Mouse (Mus musculus): ENCODE data around the gene Atp5d. TPM values are rescaled to one million over a fixed set of nuclear protein-coding genes. Genes with fewer than 3 reads are reported as not detected.

Gene Atp5d
- polyA plus RNA-seq, 2 experiments from 2014 or later: 338 to 428 TPM

GRCm38 (mm10) chr10:80141786-80142529 is 3.5 kb downstream of the Atp5d start:
- ATAC-seq: peak; percentile 58

DNA sequence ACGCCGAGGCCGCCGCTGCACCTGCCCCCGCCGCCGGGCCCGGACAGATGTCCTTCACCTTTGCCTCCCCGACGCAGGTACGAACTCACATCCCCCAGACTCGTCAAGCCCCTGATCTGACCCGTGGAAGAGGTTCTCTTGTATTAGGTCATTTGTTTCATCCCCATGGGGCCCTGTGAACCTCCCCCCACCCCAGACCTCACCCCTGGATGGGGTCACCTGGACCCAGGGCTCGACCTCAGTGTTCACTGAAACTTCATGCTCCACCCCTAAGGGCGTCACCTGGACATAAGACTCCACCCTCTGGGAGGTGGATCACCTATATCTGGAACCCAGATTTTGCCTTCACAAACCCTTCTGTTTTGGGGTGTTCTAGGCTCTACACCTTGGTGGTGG is 4.1 kb downstream of the Atp5d start:
- ATAC-seq: no peak

DNA sequence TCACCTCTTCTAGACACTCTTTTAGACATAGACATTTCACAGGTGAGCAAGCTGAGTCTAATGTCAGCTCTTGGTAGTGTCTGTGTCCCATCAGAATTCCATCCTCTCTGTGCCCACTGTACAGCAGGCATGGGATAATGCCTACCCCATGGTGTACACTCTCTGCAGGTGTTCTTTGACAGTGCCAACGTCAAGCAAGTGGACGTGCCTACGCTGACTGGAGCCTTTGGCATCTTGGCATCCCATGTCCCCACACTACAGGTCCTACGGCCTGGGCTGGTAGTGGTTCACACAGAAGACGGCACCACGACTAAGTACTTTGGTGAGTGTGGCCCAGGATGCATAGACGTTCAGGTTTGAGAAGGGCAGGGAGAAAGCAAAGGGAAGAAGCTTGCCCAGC is 5.2 kb downstream of the Atp5d start:
- no peak for ATAC-seq

DNA sequence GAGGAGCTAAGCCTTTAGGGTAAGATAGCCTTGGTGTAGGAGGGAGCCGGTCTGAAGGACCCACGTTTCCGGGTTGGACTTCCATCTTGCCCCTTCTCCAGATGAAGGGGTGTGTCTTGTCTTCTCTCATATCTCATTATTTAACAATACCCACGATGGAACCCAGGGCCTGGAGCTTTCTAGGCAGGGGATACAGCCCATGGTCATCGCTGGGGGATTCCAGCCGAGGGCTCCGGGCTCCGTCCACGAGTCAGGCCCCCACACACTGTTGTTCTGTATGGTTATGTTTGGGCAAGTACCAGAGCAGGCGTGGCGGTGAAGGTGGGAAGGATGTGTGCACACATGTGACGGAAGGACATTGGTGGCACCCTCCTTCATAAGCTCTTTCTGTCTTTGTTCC is 5.7 kb downstream of the Atp5d start:
- ATAC-seq: no peak

DNA sequence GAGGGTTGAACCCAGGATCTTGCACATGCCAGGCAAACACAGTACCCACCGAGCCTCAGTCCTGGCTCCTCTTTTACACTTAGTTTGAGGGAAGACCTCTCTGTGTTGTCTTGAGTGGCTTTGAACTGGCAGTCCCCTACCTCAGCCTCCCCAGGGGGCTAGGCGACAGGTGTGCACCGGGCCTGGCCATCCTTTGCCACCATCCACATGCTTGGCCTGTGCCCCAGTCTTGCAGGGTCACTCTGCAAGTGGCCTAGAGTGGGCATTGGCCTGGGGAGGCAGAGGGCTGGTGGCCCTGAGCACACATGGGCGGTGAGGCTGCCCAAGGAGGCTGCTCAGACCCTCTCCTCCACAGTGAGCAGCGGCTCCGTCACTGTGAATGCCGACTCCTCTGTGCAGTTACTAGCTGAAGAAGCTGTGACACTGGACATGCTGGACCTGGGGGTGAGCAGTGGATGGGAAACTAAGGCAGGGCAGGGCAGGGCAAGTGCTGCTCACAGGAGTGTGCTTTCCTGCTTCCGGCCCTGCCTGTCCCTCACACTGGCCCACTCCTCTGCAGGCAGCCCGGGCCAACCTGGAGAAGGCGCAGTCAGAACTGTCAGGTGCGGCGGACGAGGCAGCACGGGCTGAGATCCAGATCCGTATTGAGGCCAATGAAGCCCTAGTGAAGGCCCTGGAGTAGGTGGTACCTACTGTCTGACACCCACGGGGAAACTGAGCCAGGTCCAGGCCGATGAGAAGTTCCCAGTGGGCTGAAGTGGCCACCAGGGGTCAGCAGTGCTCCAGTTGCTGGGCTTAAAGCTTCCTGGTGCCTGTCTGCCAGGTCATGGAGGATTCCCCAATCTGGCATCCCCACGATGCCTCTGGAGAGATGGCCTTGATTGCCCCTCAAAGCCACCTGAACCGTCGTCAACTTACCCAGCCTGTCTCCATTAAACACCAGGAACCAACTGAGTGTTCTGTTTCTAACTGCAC is 6.7 kb downstream of the Atp5d start:
- no peak for ATAC-seq

- no peak for ATAC-seq
Observed at GRCm38 (mm10) chr10:80145896-80146295, 7.5 kb downstream of the Atp5d start.

GRCm38 (mm10) chr10:80146568-80147011 is 8.2 kb downstream of the Atp5d start:
- ATAC-seq: no peak

DNA sequence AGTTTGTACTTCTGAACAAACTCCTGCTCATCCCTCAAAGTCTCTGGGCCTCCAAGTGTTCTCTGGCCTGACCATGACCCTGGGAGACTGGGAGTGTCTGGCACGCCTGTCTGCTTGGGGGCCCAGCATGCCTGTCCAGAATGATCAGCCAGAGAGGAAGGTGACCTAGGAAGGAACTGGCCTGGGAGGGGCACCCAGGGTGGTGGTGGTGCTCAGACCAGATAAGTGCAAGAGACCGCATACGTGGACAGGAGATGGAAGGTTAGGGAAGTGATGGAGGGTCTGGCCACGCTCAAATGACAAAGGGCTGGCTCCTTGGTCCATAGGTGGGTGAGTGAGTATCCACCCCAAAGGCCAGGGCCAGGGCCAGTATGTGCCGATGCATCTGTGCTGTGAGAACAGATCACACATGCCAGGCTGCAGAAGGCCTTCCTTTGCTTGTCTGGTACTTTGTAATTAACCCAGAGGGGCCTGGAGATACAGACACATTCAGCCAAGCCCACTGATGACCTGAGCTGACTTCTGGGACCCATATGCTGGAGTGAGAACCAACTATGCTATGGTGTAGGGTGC is 8.8 kb downstream of the Atp5d start:
- ATAC-seq: no peak

DNA sequence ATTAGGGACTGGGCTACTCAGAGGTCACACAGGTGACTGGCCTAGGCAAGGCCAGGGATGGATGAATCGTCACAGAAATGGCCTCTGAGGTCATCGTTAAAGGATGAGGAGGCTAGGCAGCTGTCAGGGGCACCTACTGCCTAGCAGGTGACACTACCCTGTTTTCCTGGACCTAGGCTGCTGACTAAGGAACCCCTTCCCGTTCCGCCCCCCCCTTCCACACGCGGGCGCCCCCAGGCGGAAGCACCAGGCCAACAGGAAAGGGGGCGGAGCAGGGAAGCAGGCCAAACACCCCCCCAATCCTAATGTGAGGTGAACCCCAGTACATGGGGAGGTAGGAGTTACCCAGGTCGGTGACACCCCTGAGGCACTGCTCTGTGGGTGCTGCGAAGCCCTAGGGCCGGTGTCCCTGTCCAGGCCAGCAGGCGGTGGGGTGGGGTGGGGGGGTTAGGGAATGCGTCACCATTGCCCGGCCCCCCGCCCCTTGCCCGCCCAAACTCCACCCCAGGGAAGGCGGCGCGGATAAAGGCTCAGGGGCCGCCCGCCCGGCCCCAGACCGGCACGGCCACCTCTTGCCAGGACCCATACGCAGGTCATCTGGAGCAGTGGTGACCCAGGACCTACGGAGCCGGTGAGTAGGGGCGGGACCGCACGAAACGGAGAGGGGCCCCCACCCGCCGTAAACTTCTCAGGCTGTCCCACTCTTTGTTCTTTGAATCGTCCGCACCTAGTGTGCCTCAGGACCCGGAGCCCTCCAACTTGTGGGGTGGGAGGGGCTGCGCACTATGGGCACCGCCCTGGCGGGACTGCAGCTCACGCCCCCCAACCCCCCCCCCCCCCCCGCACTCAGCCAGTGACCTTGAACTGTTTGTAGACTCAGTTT is 9.5 kb downstream of the Atp5d start, which contains the start of gene Midn:
Gene Midn, plus strand, starts transcription at position 554 of the 883 bp plus-strand sequence.
- ATAC-seq: no peak

DNA sequence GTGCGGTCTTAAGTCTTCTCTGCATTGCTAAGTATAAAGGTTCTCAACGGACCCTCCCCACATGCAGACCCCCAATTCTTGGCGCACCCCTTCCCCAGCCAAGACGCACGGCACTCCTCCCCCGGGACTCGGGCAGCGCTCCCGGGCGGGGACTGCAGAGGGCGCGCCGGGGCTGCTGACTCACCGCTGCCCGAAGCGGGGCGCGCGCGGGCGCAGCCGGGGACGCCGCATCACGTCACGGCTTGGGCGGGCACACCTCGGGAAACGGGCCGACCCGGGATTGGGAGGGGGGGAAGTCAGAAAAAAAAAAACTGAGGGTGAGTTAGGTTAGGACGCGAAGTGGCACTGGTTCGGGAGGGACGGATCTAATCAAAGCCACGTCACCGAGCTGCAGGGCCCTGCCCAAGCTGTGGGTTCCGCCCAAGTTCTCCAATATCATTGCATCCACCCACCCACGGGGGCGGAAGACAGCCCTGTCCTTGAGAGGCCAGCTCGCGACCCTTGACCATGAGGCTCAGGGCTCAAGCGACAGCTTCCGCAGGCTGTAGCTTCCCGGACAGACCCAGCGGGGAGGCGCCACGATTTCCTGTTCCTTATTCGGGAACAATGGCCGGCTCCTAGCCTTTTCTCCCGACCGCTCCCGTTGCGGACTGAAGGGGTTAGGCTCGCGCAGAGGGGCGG is 10.3 kb downstream of the Atp5d start:
- peak; percentile 42 for ATAC-seq

DNA sequence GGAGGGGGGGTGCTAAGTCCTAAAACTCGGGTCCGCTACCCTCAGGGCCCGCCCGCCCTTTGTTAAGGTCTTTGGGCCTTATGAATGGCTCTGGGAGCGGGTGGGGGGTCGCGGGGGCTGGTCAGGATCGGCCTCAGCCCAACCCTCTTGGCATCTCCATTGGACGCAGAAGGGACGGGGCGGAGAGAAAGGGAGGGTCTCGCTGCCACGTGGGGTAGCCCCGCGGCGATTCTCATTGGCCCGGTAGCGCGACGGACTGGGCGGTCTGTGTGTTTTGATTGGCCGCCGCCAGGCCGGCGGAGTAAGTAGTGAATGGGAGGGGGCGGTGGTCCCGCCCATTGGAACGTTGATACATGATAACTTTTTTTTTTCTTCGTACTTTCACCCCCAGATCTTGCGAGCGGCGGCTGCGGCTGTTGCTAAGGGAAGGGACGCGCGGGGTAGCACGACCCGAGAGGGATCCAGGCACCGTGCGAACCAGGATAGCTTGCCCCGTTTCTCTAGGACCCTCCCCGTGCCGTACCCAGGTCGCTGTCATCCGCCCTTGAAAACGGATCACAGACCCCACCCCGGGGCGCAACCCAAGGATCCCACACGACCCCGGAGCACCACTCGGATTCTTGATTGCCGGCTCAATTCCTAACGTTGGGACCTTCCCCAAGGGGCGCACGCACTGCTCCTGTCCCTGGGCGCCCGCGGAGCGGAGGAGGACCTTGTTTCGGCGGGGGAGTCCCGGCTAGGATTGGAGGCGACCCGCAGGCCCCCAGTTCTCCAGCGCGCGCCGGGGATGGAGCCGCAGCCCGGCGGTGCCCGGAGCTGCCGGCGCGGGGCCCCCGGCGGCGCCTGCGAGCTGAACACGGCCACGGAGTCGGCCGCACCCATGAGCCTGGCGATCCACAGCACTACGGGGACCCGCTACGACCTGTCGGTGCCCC is 11.1 kb downstream of the Atp5d start:
- peak; percentile 79 for ATAC-seq

- no peak for ATAC-seq
Observed at GRCm38 (mm10) chr10:80150226-80151210, 12.1 kb downstream of the Atp5d start.

- no peak for ATAC-seq
Observed at GRCm38 (mm10) chr10:80151211-80152034, 13.0 kb downstream of the Atp5d start.

- no peak for ATAC-seq
Observed at GRCm38 (mm10) chr10:80152071-80152872, 13.8 kb downstream of the Atp5d start.

GRCm38 (mm10) chr10:80152873-80153260 is 14.4 kb downstream of the Atp5d start:
- ATAC-seq: no peak

- no peak for ATAC-seq
Observed at GRCm38 (mm10) chr10:80153713-80154112, 15.3 kb downstream of the Atp5d start.

GRCm38 (mm10) chr10:80154384-80154783 is 16.0 kb downstream of the Atp5d start:
- ATAC-seq: no peak

All from activated CD4-positive, CD25-positive, alpha-beta regulatory T cell, adult 4 months (primary cell).